7 mouse cellular contexts compared by ENCODE assay signal in genomic region chr2:30048101-30048501, GRCm38 (mm10). TPM values are rescaled to one million over a fixed set of nuclear protein-coding genes. Genes with fewer than 3 reads are reported as not detected.
A peak's percentile ranks its signal among the peaks of the same experiment; 100 is the strongest.
DNase-seq lines count a peak whose midpoint lies in the region; ATAC-seq and TF ChIP-seq lines count a peak whose summit lies in the region.

No protein-coding gene starts in this region.

- TF ChIP-seq EP300 in lung, postnatal 0 days (IDR thresholded peaks at IDR 0.05), result no peak

- H3K4me2 ChIP-seq in lung, postnatal 0 days (replicated peaks; ENCODE audit: low read depth, low read length), result peak overlapping the region; percentile 81
- peak overlapping the region; percentile 58 for H3K4me2 ChIP-seq in embryonic facial prominence, embryonic 15.5 days (replicated peaks)
- H3K4me2 ChIP-seq in limb, embryonic 12.5 days, result peak overlapping the region; percentile 72

- H3K27me3 ChIP-seq in lung, postnatal 0 days (replicated peaks; ENCODE audit: insufficient read depth, low read length), result no peaks in the 10 kb centered on the region
- H3K27me3 ChIP-seq in embryonic facial prominence, embryonic 15.5 days, result no peaks in the 10 kb centered on the region
- H3K27me3 ChIP-seq in limb, embryonic 12.5 days, result no peaks in the 10 kb centered on the region
- H3K27me3 ChIP-seq in splenic B cell, adult 2 months (ENCODE audit: control insufficient read depth, insufficient read depth, low read length, poor library complexity, severe bottlenecking), result no peaks in the 10 kb centered on the region

- no peak for TF ChIP-seq CTCF in lung, postnatal 0 days (IDR thresholded peaks at IDR 0.05)

- no peak for ATAC-seq in lung, postnatal 0 days
- no peak for ATAC-seq in embryonic facial prominence, embryonic 15.5 days (ENCODE audit: insufficient number of reproducible peaks, low FRiP score, low TSS enrichment, low read depth)
- no peak for ATAC-seq in limb, embryonic 12.5 days (ENCODE audit: insufficient number of reproducible peaks, insufficient read depth, low FRiP score, low TSS enrichment, low read depth)

- no peaks in the 10 kb centered on the region; the same call in 1 of the 2 replicates for H3K4me1 ChIP-seq in lung, postnatal 0 days (ENCODE audit: insufficient read depth, low read depth, low read length)
- peaks cover 4% of the 10 kb centered on the region; the same call in 1 of the 2 replicates for H3K4me1 ChIP-seq in embryonic facial prominence, embryonic 15.5 days
- peaks cover 7% of the 10 kb centered on the region; the same call in 1 of the 2 replicates for H3K4me1 ChIP-seq in limb, embryonic 12.5 days (replicated peaks)

- peak; percentile 47 for DNase-seq in lung, postnatal 0 days (ENCODE audit: low spot score)
- DNase-seq in lung, postnatal 36 days, result no peak
- peak; percentile 43 for DNase-seq in splenic B cell, adult 2 months (ENCODE audit: low read depth, low spot score)
- DNase-seq in right cerebral cortex, postnatal 4 days, result no peak
- no peak for DNase-seq in right cerebral cortex, adult 18-20 months

- H3K36me3 ChIP-seq in lung, postnatal 0 days (ENCODE audit: insufficient read depth, low read length), result no peaks in the 10 kb centered on the region
- peaks cover 7% of the 10 kb centered on the region; the same call in 1 of the 2 replicates for H3K36me3 ChIP-seq in embryonic facial prominence, embryonic 15.5 days
- peaks cover 17% of the 10 kb centered on the region for H3K36me3 ChIP-seq in limb, embryonic 12.5 days
- H3K36me3 ChIP-seq in splenic B cell, adult 2 months (ENCODE audit: control insufficient read depth, insufficient read depth, low read length, poor library complexity, severe bottlenecking), result no peaks in the 10 kb centered on the region

- no peak overlapping the region for H3K27ac ChIP-seq in lung, postnatal 0 days (ENCODE audit: low read length)
- peak overlapping the region; percentile 96 for H3K27ac ChIP-seq in embryonic facial prominence, embryonic 15.5 days (replicated peaks)
- peak overlapping the region; percentile 90; the same call in 1 of the 2 replicates for H3K27ac ChIP-seq in limb, embryonic 12.5 days

- peak overlapping the region; percentile 57 for H3K4me3 ChIP-seq in lung, postnatal 0 days (ENCODE audit: low read depth, low read length)
- peak overlapping the region; percentile 79 for H3K4me3 ChIP-seq in embryonic facial prominence, embryonic 15.5 days (replicated peaks)
- H3K4me3 ChIP-seq in limb, embryonic 12.5 days (replicated peaks), result peak overlapping the region; percentile 80

- H3K9me3 ChIP-seq in lung, postnatal 0 days (ENCODE audit: low read length), result no peaks in the 10 kb centered on the region
- no peaks in the 10 kb centered on the region for H3K9me3 ChIP-seq in embryonic facial prominence, embryonic 15.5 days (replicated peaks)
- no peaks in the 10 kb centered on the region for H3K9me3 ChIP-seq in limb, embryonic 12.5 days

- 51% methylated on average over 11 of the region's 11 CpGs for WGBS in lung, postnatal 0 days
- WGBS in embryonic facial prominence, embryonic 15.5 days, result 49% methylated on average over 11 of the region's 11 CpGs
- WGBS in limb, embryonic 12.5 days, result 60% methylated on average over 11 of the region's 11 CpGs

- H3K9ac ChIP-seq in lung, postnatal 0 days (replicated peaks; ENCODE audit: low read depth), result peak overlapping the region; percentile 69; the same call in 1 of the 2 replicates
- H3K9ac ChIP-seq in embryonic facial prominence, embryonic 15.5 days, result peak overlapping the region; percentile 72
- H3K9ac ChIP-seq in limb, embryonic 12.5 days (replicated peaks), result peak overlapping the region; percentile 76

RNA-seq across cellular contexts. Expression of gene Wdr34, which starts 0.6 kb away (rescaled TPM):
- polyA plus RNA-seq in lung, postnatal 0 days (2015; fragmentation: Nextera tagmentation; extraction: Ambion mirVana), result 15.2 and 19.5 TPM in 2 replicates
- 45.5 and 46.9 TPM in 2 replicates for polyA plus RNA-seq in embryonic facial prominence, embryonic 15.5 days (2015; fragmentation: Nextera tagmentation; extraction: Ambion mirVana)
- 37.7 and 43.1 TPM in 2 replicates for polyA plus RNA-seq in limb, embryonic 12.5 days (2016; fragmentation: Nextera tagmentation; extraction: Ambion mirVana)

RNA-seq across cellular contexts. Expression of gene Set, which starts 9.1 kb away (rescaled TPM):
- polyA plus RNA-seq in lung, postnatal 0 days (2015; fragmentation: Nextera tagmentation; extraction: Ambion mirVana), result 167 and 186 TPM in 2 replicates
- polyA plus RNA-seq in embryonic facial prominence, embryonic 15.5 days (2015; fragmentation: Nextera tagmentation; extraction: Ambion mirVana), result 351 and 370 TPM in 2 replicates
- 720 and 722 TPM in 2 replicates for polyA plus RNA-seq in limb, embryonic 12.5 days (2016; fragmentation: Nextera tagmentation; extraction: Ambion mirVana)

RNA-seq across cellular contexts. Expression of gene Pkn3, which starts 29.4 kb away (rescaled TPM):
- polyA plus RNA-seq in lung, postnatal 0 days (2015; fragmentation: Nextera tagmentation; extraction: Ambion mirVana), result 9.8 and 11.0 TPM in 2 replicates
- 8.2 and 9.5 TPM in 2 replicates for polyA plus RNA-seq in embryonic facial prominence, embryonic 15.5 days (2015; fragmentation: Nextera tagmentation; extraction: Ambion mirVana)
- 12.3 and 14.1 TPM in 2 replicates for polyA plus RNA-seq in limb, embryonic 12.5 days (2016; fragmentation: Nextera tagmentation; extraction: Ambion mirVana)

RNA-seq across cellular contexts. Expression of gene Zdhhc12, which starts 45.3 kb away (rescaled TPM):
- 37.7 and 40.0 TPM in 2 replicates for polyA plus RNA-seq in lung, postnatal 0 days (2015; fragmentation: Nextera tagmentation; extraction: Ambion mirVana)
- 25.2 and 30.0 TPM in 2 replicates for polyA plus RNA-seq in embryonic facial prominence, embryonic 15.5 days (2015; fragmentation: Nextera tagmentation; extraction: Ambion mirVana)
- 26.0 and 28.2 TPM in 2 replicates for polyA plus RNA-seq in limb, embryonic 12.5 days (2016; fragmentation: Nextera tagmentation; extraction: Ambion mirVana)

Comparison
In these comparisons a context has a peak if more than half of its experiments do, and no peak if none do; other contexts are left out.
1. DNase-seq: peak in lung, postnatal 0 days (single experiment) and splenic B cell, adult 2 months (single experiment); none in lung, postnatal 36 days (single experiment), right cerebral cortex, postnatal 4 days (single experiment) and right cerebral cortex, adult 18-20 months (single experiment).
2. Peak in every context shown above with its lines, with median percentiles within 50 percentile points of each other: H3K4me2 ChIP-seq, H3K4me3 ChIP-seq and H3K9ac ChIP-seq.